Mouse (Mus musculus) hindbrain, embryonic 11.5 days (tissue): ENCODE measurements around the gene Slc34a3. TPM values are rescaled to one million over a fixed set of nuclear protein-coding genes. Genes with fewer than 3 reads are reported as not detected.

Experiments used
- ATAC-seq: fragments of 200-750 bp; cut with Nextera tagmentation; 2 replicates; pipeline ENCODE4 v1.8.0; 2017; ENCODE audit warnings: mild to moderate bottlenecking, moderate TSS enrichment, moderate library complexity; ENCODE audit not compliant: low FRiP score
- DNase-seq: peaks from one replicate; pipeline ENCODE4 v3.0.0-alpha.2; 2015; ENCODE audit warnings: low spot score
- H3K27ac ChIP-seq: fragments of 300-500 bp; sonication (generic); 2 replicates; pipeline ENCODE4 v1.5.1; 2014; ENCODE audit warnings: mild to moderate bottlenecking, low read depth, low read length
- H3K27me3 ChIP-seq: fragments of 300-500 bp; sonication (generic); 2 replicates; pipeline ENCODE4 v1.6.1; 2014; ENCODE audit warnings: mild to moderate bottlenecking, low read length, moderate library complexity, mixed read lengths; ENCODE audit not compliant: control insufficient read depth, insufficient read depth
- H3K36me3 ChIP-seq: fragments of 300-500 bp; sonication (generic); 2 replicates; pipeline ENCODE4 v1.6.1; 2014; ENCODE audit warnings: mild to moderate bottlenecking, low read length, moderate library complexity, mixed read lengths; ENCODE audit not compliant: control insufficient read depth, insufficient read depth
- H3K4me1 ChIP-seq: fragments of 300-500 bp; sonication (generic); replicated peaks from 2 replicates; pipeline ENCODE4 v1.6.1; 2014; ENCODE audit warnings: low read length, mixed read lengths; ENCODE audit not compliant: control insufficient read depth, insufficient read depth
- H3K4me2 ChIP-seq: fragments of 300-500 bp; sonication (generic); replicated peaks from 2 replicates; pipeline ENCODE4 v1.6.1; 2014; ENCODE audit warnings: mild to moderate bottlenecking, low read depth, low read length
- H3K4me3 ChIP-seq: fragments of 300-500 bp; sonication (generic); 2 replicates; pipeline ENCODE4 v1.5.1; 2014; ENCODE audit warnings: low read depth, low read length
- H3K9ac ChIP-seq: fragments of 300-500 bp; sonication (generic); 2 replicates; pipeline ENCODE4 v1.6.1; 2014; ENCODE audit warnings: low read depth, low read length
- H3K9me3 ChIP-seq: fragments of 300-500 bp; sonication (generic); 2 replicates; pipeline ENCODE4 v1.6.1; 2016; ENCODE audit warnings: low read length; ENCODE audit not compliant: control insufficient read depth
- WGBS: fragments of 180-500 bp; shearing (Covaris S2); extraction: QIAGEN DNeasy Blood & Tissue Kit; methylation state at CpG from one replicate; pipeline ENCODE4 v1.1.7; 2014; 5-methylcytosine and 5-hydroxymethylcytosine counted together
- polyA plus RNA-seq: library from polyadenylated mRNA; unstranded; fragments of >200 nt; fragmentation: Nextera tagmentation; extraction: Ambion mirVana; gene quantifications from 2 replicates; pipeline ENCODE4 v1.2.1, GENCODE M21; 2014

The Slc34a3 gene
- polyA plus RNA-seq, 1 experiment from 2014 or later = not detected

GRCm38 (mm10) chr2:25241438-25241775 is 7.2 kb upstream of the Slc34a3 start:
- Histone ChIP-seq H3K27ac (no peak overlapping the region), H3K36me3 (no peaks in the 10 kb centered on the region), H3K4me1 (peaks cover 4% of the 10 kb centered on the region; the same call in 1 of the 2 replicates), H3K9ac (peak overlapping the region; percentile 71), H3K27me3 (peaks cover 2% of the 10 kb centered on the region; the same call in 1 of the 2 replicates), H3K4me2 (peak overlapping the region; percentile 95), H3K4me3 (peak overlapping the region; percentile 57), H3K9me3 (no peaks in the 10 kb centered on the region)
- ATAC-seq (peak; percentile 46; the same call in 1 of the 2 replicates), DNase-seq (peak; percentile 28)
- WGBS = 13% methylated on average over 6 of the region's 6 CpGs

- Histone ChIP-seq H3K4me1 (peaks cover 4% of the 10 kb centered on the region; the same call in 1 of the 2 replicates), H3K36me3 (no peaks in the 10 kb centered on the region), H3K4me3 (peak overlapping the region; percentile 31), H3K4me2 (peak overlapping the region; percentile 95), H3K9ac (peak overlapping the region; percentile 21), H3K9me3 (no peaks in the 10 kb centered on the region), H3K27ac (no peak overlapping the region; the same call in 1 of the 2 replicates), H3K27me3 (peaks cover 2% of the 10 kb centered on the region; the same call in 1 of the 2 replicates)
- WGBS = 3% methylated on average over 29 of the region's 29 CpGs
- DNase-seq (peak; percentile 76), ATAC-seq (peak; percentile 78)
These were observed 6.7 kb upstream of the Slc34a3 start for GRCm38 (mm10) chr2:25240723-25241437.

- no peak overlapping the region for H3K9ac ChIP-seq
- ATAC-seq = no peak
- WGBS = 49% methylated on average over 8 of the region's 8 CpGs
- H3K4me3 ChIP-seq = peak overlapping the region; percentile 31; the same call in 1 of the 2 replicates
- no peaks in the 10 kb centered on the region for H3K36me3 ChIP-seq
- no peak for DNase-seq
- peaks cover 2% of the 10 kb centered on the region; the same call in 1 of the 2 replicates for H3K27me3 ChIP-seq
- no peaks in the 10 kb centered on the region for H3K9me3 ChIP-seq
- H3K4me1 ChIP-seq = peaks cover 4% of the 10 kb centered on the region; the same call in 1 of the 2 replicates
- H3K27ac ChIP-seq = no peak overlapping the region
- H3K4me2 ChIP-seq = peak overlapping the region; percentile 95; the same call in 1 of the 2 replicates
These were observed 6.1 kb upstream of the Slc34a3 start for GRCm38 (mm10) chr2:25240310-25240709.

- no peak for DNase-seq
- Histone ChIP-seq H3K9me3 (no peaks in the 10 kb centered on the region), H3K9ac (no peak overlapping the region), H3K27ac (no peak overlapping the region), H3K4me2 (no peak overlapping the region), H3K4me3 (no peak overlapping the region), H3K36me3 (no peaks in the 10 kb centered on the region), H3K4me1 (peaks cover 4% of the 10 kb centered on the region; the same call in 1 of the 2 replicates), H3K27me3 (peaks cover 2% of the 10 kb centered on the region; the same call in 1 of the 2 replicates)
- WGBS = 83% methylated on average over 3 of the region's 3 CpGs
- no peak for ATAC-seq
These were observed 5.6 kb upstream of the Slc34a3 start for GRCm38 (mm10) chr2:25239766-25240165.

- no peak overlapping the region for H3K27ac ChIP-seq
- no peaks in the 10 kb centered on the region for H3K36me3 ChIP-seq
- peaks cover 2% of the 10 kb centered on the region; the same call in 1 of the 2 replicates for H3K27me3 ChIP-seq
- no peak overlapping the region for H3K4me2 ChIP-seq
- H3K4me1 ChIP-seq = peaks cover 4% of the 10 kb centered on the region; the same call in 1 of the 2 replicates
- DNase-seq (no peak), ATAC-seq (no peak)
- H3K9me3 ChIP-seq = no peaks in the 10 kb centered on the region
- no peak overlapping the region for H3K4me3 ChIP-seq
- no peak overlapping the region for H3K9ac ChIP-seq
These were observed 3.9 kb upstream of the Slc34a3 start for GRCm38 (mm10) chr2:25238106-25238505.

- Histone ChIP-seq H3K4me2 (no peak overlapping the region), H3K4me3 (no peak overlapping the region), H3K4me1 (no peaks in the 10 kb centered on the region), H3K27ac (no peak overlapping the region), H3K9me3 (no peaks in the 10 kb centered on the region), H3K36me3 (no peaks in the 10 kb centered on the region), H3K27me3 (peaks cover 2% of the 10 kb centered on the region; the same call in 1 of the 2 replicates), H3K9ac (no peak overlapping the region)
- ATAC-seq = no peak
- 71% methylated on average over 4 of the region's 4 CpGs for whole genome bisulfite sequencing
- DNase-seq = no peak
These were observed 3.4 kb upstream of the Slc34a3 start for GRCm38 (mm10) chr2:25237522-25237921.

- no peak for DNase-seq
- 40% methylated on average over 8 of the region's 8 CpGs for WGBS
- Histone ChIP-seq H3K36me3 (no peaks in the 10 kb centered on the region), H3K9ac (no peak within 1 kb of the TSS), H3K27ac (no peak within 1 kb of the TSS), H3K27me3 (peaks cover 2% of the 10 kb centered on the region; the same call in 1 of the 2 replicates), H3K4me1 (no peaks in the 10 kb centered on the region), H3K4me3 (no peak within 1 kb of the TSS), H3K9me3 (no peaks in the 10 kb centered on the region), H3K4me2 (no peak within 1 kb of the TSS)
- ATAC-seq = no peak
These were observed 2.5 kb upstream of the Slc34a3 start, which contains the start of gene Rnf224 for GRCm38 (mm10) chr2:25236614-25237013. Gene Rnf224 (minus strand): TSS chr2:25236787.

GRCm38 (mm10) chr2:25234551-25235220 is 522 bp upstream of the Slc34a3 start:
- ATAC-seq (no peak), DNase-seq (no peak)
- no peaks in the 10 kb centered on the region for H3K36me3 ChIP-seq
- H3K4me2 ChIP-seq = no peak overlapping the region
- H3K9me3 ChIP-seq = no peaks in the 10 kb centered on the region
- H3K9ac ChIP-seq = no peak overlapping the region
- no peaks in the 10 kb centered on the region for H3K27me3 ChIP-seq
- no peaks in the 10 kb centered on the region for H3K4me1 ChIP-seq
- H3K27ac ChIP-seq = no peak overlapping the region
- WGBS = 74% methylated on average over 5 of the region's 5 CpGs
- no peak overlapping the region for H3K4me3 ChIP-seq
